Mouse (Mus musculus) liver, postnatal 0 days (tissue): ENCODE results near the gene Grm5. TPM values are rescaled to one million over a fixed set of nuclear protein-coding genes. Genes with fewer than 3 reads are reported as not detected.

Source experiments
- ATAC-seq: fragments of 200-750 bp; cut with Nextera tagmentation; 2 replicates; pipeline ENCODE4 v1.8.0; 2017; ENCODE audit warnings: mild to moderate bottlenecking, moderate library complexity
- DNase-seq: peaks from one replicate; pipeline ENCODE4 v3.0.0-alpha.2; 2016
- H3K27ac ChIP-seq: fragments of 300-500 bp; sonication (generic); 2 replicates; pipeline ENCODE4 v1.5.1; 2014; ENCODE audit warnings: antibody characterized with exemption, moderate library complexity, mild to moderate bottlenecking, low read depth
- H3K27me3 ChIP-seq: fragments of 300-500 bp; sonication (generic); 2 replicates; pipeline ENCODE4 v1.6.1; 2014; ENCODE audit warnings: low read length, control low read depth, mixed read lengths; ENCODE audit not compliant: insufficient read depth
- H3K36me3 ChIP-seq: fragments of 300-500 bp; sonication (generic); replicated peaks from 2 replicates; pipeline ENCODE4 v1.6.1; 2014; ENCODE audit warnings: mild to moderate bottlenecking, control low read depth, low read length, moderate library complexity, mixed read lengths; ENCODE audit not compliant: insufficient read depth
- H3K4me1 ChIP-seq: fragments of 300-500 bp; sonication (generic); 2 replicates; pipeline ENCODE4 v1.6.1; 2014; ENCODE audit warnings: antibody characterized with exemption, mild to moderate bottlenecking, control low read depth; ENCODE audit not compliant: insufficient read depth
- H3K4me2 ChIP-seq: fragments of 300-500 bp; sonication (generic); 2 replicates; pipeline ENCODE4 v1.6.1; 2014; ENCODE audit warnings: low read depth, mild to moderate bottlenecking, low read length, moderate library complexity, mixed read lengths
- H3K4me3 ChIP-seq: fragments of 300-500 bp; sonication (generic); 2 replicates; pipeline ENCODE4 v1.5.1; 2014; ENCODE audit warnings: low read depth, low read length
- H3K9ac ChIP-seq: fragments of 300-500 bp; sonication (generic); replicated peaks from 2 replicates; pipeline ENCODE4 v1.6.1; 2014; ENCODE audit warnings: mild to moderate bottlenecking, moderate library complexity
- H3K9me3 ChIP-seq: fragments of 300-500 bp; sonication (generic); 2 replicates; pipeline ENCODE4 v1.6.1; 2016; ENCODE audit warnings: mild to moderate bottlenecking, control low read depth, low read length, mixed read lengths
- CTCF ChIP-seq: sonication (generic); IDR thresholded peaks from 2 replicates; pipeline ENCODE4 v1.5.1; 2016; ENCODE audit warnings: antibody characterized with exemption, low read depth
- EP300 ChIP-seq: IDR thresholded peaks from 2 replicates; pipeline ENCODE4 v1.6.1; 2016; ENCODE audit warnings: antibody characterized with exemption, low read depth, mild to moderate bottlenecking
- WGBS: fragments of 180-500 bp; shearing (Covaris S2); extraction: QIAGEN DNeasy Blood & Tissue Kit; methylation state at CpG from one replicate; pipeline ENCODE4 v1.1.7; 2014; ENCODE audit not compliant: insufficient replicate concordance; 5-methylcytosine and 5-hydroxymethylcytosine counted together
- polyA plus RNA-seq: library from polyadenylated mRNA; unstranded; fragments of >200 nt; fragmentation: Nextera tagmentation; extraction: Ambion mirVana; gene quantifications from 2 replicates; pipeline ENCODE4 v1.2.1, GENCODE M21; 2015

The Grm5 gene
- polyA plus RNA-seq, 1 experiment from 2014 or later = not detected

GRCm38 (mm10) chr7:88161586-88161985, 577.6 kb downstream of the Grm5 start:
- WGBS = 84% methylated on average over 2 of the region's 2 CpGs
- H3K36me3 ChIP-seq = no peaks in the 10 kb centered on the region
- H3K27ac ChIP-seq = no peak overlapping the region
- no peaks in the 10 kb centered on the region for H3K9me3 ChIP-seq
- TF ChIP-seq EP300 (no peak), CTCF (no peak)
- H3K4me3 ChIP-seq = no peak overlapping the region
- H3K9ac ChIP-seq = no peak overlapping the region
- no peaks in the 10 kb centered on the region for H3K4me1 ChIP-seq
- DNase-seq (no peak), ATAC-seq (no peak)
- H3K27me3 ChIP-seq = no peaks in the 10 kb centered on the region
- H3K4me2 ChIP-seq = no peak overlapping the region

Other genes with a start within 250 kb of the Grm5 start
- gene Tyr, start 90.7 kb upstream of the Grm5 start, polyA plus RNA-seq = not detected in 2 replicates